Mouse (Mus musculus) lung, embryonic 14.5 days (tissue): ENCODE measurements at regions not wholly inside any gene's neighbourhood (a gene's known extent, or its start where the extent isn't known, plus 50 kb on each side); places are given as distances from the start of the nearest gene placed in this dataset.

ENCODE experiments used
- ATAC-seq: fragments of 200-750 bp; cut with Nextera tagmentation; 2 replicates; pipeline ENCODE4 v1.8.0; 2017; ENCODE audit warnings: mild to moderate bottlenecking, moderate TSS enrichment, moderate library complexity; ENCODE audit not compliant: insufficient read depth
- DNase-seq: peaks from one replicate; pipeline ENCODE4 v3.0.0-alpha.2; 2015
- H3K27ac ChIP-seq: fragments of 300-500 bp; sonication (generic); 2 replicates; pipeline ENCODE4 v1.5.1; 2014; ENCODE audit warnings: low read depth, mild to moderate bottlenecking, moderate library complexity
- H3K27me3 ChIP-seq: fragments of 300-500 bp; sonication (generic); 2 replicates; pipeline ENCODE4 v1.6.1; 2014; ENCODE audit warnings: low read length, control low read depth; ENCODE audit not compliant: insufficient read depth
- H3K36me3 ChIP-seq: fragments of 300-500 bp; sonication (generic); 2 replicates; pipeline ENCODE4 v1.6.1; 2014; ENCODE audit warnings: control low read depth; ENCODE audit not compliant: insufficient read depth
- H3K4me1 ChIP-seq: fragments of 300-500 bp; sonication (generic); 2 replicates; pipeline ENCODE4 v1.6.1; 2014; ENCODE audit warnings: antibody characterized with exemption, control low read depth; ENCODE audit not compliant: insufficient read depth
- H3K4me2 ChIP-seq: fragments of 300-500 bp; sonication (generic); 2 replicates; pipeline ENCODE4 v1.6.1; 2014; ENCODE audit warnings: mild to moderate bottlenecking
- H3K4me3 ChIP-seq: fragments of 300-500 bp; sonication (generic); 2 replicates; pipeline ENCODE4 v1.5.1; 2014; ENCODE audit warnings: low read depth, low read length
- H3K9ac ChIP-seq: fragments of 300-500 bp; sonication (generic); 2 replicates; pipeline ENCODE4 v1.6.1; 2014
- H3K9me3 ChIP-seq: fragments of 300-500 bp; sonication (generic); 2 replicates; pipeline ENCODE4 v1.6.1; 2016; ENCODE audit warnings: low read depth, low read length, control low read depth
- CTCF ChIP-seq: IDR thresholded peaks from 2 replicates; pipeline ENCODE4 v1.5.1; 2016; ENCODE audit warnings: antibody characterized with exemption, low read depth
- WGBS: fragments of 180-500 bp; shearing (Covaris S2); extraction: QIAGEN DNeasy Blood & Tissue Kit; methylation state at CpG from one replicate; pipeline ENCODE4 v1.1.7; 2014; 5-methylcytosine and 5-hydroxymethylcytosine counted together

DNA sequence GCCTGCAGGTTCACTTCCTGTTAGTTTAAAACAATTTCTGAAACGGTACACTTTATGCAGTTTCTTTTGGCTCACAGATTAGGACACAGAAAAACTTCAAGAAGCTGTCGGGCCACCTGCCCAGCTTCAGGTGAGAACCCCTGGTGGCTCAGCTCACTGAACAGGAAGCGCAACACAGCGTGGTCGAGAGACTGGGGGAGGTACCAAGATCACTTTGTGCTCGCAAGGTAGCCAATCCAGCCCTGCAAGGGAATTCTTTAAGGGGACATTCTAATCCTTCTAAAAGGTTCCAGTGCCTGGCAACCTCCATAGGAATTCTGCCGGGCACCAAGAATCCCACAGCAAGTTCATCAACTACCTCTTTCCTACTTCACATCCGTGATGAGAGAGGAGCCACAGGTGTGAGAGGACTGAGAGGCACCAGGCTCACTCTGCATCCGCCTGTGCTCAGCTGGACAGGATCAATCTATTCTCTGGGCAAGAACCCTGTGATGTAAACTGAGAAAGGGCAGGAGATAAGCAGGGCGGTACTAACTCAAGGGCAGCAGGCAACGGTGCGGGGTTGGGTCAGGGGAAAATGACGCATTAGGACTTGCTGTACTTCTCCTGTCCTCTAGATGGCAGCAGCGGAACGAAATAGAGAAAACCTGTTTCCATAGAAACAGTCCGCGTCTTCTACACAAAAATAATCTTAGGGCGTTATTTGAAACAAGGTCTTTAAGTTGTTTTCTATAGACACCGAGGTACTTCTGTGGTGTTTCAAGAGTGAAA is 63.7 kb upstream of the Fxr1 start:
- Histone ChIP-seq H3K36me3 (no peaks in the 10 kb centered on the region), H3K4me2 (peak overlapping the region; percentile 51), H3K9ac (no peak overlapping the region), H3K9me3 (no peaks in the 10 kb centered on the region), H3K4me3 (no peak overlapping the region), H3K27ac (no peak overlapping the region), H3K4me1 (no peaks in the 10 kb centered on the region), H3K27me3 (0 out of 2 replicates have a peak, but pooled peaks cover 9% of the 10 kb centered on the region)
- peak; percentile 88 for TF ChIP-seq CTCF
- peak; percentile 80 for ATAC-seq
- WGBS: 2% methylated on average over 19 of the region's 19 CpGs
- peak; percentile 90 for DNase-seq

- H3K27ac ChIP-seq: no peak overlapping the region
Observed at GRCm38 (mm10) chr3:33956625-33957023, 63.1 kb upstream of the Fxr1 start.

DNA sequence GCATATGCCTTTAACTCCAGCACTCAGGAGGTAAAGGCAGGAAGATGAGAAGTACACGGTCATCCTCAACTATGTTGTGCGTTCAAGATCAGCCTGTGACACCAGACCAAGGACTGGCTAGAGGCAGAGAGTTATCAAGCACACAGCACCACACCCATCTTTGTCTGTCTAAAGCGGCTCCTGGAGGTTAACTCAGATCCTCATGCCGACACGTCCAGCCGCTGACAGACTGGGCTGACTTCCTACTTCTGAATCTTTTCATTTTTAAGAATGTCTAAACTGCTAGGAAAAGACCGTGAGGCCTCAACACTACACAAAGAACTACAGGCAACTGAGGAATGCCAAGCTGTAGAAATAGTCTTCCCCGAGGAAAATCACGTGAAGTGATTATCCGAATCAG is 62.1 kb upstream of the Fxr1 start:
- Histone ChIP-seq H3K4me2 (no peak overlapping the region), H3K27ac (no peak overlapping the region), H3K36me3 (no peaks in the 10 kb centered on the region), H3K9me3 (no peaks in the 10 kb centered on the region), H3K9ac (no peak overlapping the region), H3K27me3 (0 out of 2 replicates have a peak, but pooled peaks cover 9% of the 10 kb centered on the region), H3K4me1 (no peaks in the 10 kb centered on the region), H3K4me3 (no peak overlapping the region)
- WGBS: 76% methylated on average over 10 of the region's 10 CpGs
- TF ChIP-seq CTCF: no peak
- DNase-seq (no peak), ATAC-seq (no peak)

More at GRCm38 (mm10) chr3:33956625-33957023, 63.1 kb upstream of the Fxr1 start:
- no peaks in the 10 kb centered on the region for H3K4me1 ChIP-seq
- H3K36me3 ChIP-seq: no peaks in the 10 kb centered on the region
- 0 out of 2 replicates have a peak, but pooled peaks cover 9% of the 10 kb centered on the region for H3K27me3 ChIP-seq
- no peak overlapping the region for H3K4me3 ChIP-seq
- no peak overlapping the region for H3K4me2 ChIP-seq
- no peak for ATAC-seq
- no peak overlapping the region for H3K9ac ChIP-seq
- no peak for TF ChIP-seq CTCF
- H3K9me3 ChIP-seq: no peaks in the 10 kb centered on the region
- DNase-seq: no peak
- WGBS: 31% methylated on average over 3 of the region's 3 CpGs

DNA sequence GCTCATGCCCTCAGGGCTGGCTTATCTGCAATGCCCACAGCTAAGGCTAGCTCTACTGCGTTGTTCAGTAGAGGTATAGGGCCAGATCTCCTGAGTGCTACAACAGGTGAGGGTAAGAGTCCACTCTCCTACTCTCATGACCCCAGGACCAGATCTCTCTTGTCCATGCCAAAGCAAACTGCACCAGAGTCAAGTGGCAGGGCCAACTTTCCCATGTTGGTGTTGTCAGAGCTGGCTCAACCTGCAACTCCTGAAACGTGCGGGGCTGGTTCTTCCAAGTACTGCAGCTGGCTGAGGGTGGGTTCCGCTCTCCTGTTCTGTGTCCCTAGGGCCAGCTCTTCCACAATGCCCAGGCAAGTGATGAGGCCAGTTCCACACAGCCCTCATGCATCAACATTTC is 61.5 kb upstream of the Fxr1 start:
- Histone ChIP-seq H3K27me3 (0 out of 2 replicates have a peak, but pooled peaks cover 9% of the 10 kb centered on the region), H3K9ac (no peak overlapping the region), H3K4me3 (no peak overlapping the region), H3K36me3 (no peaks in the 10 kb centered on the region), H3K9me3 (no peaks in the 10 kb centered on the region), H3K4me2 (no peak overlapping the region), H3K4me1 (no peaks in the 10 kb centered on the region), H3K27ac (no peak overlapping the region)
- ATAC-seq: no peak
- no peak for DNase-seq
- 71% methylated on average over 4 of the region's 4 CpGs for WGBS
- TF ChIP-seq CTCF: no peak

GRCm38 (mm10) chr3:33960211-33960610 is 59.5 kb upstream of the Fxr1 start:
- Histone ChIP-seq H3K9ac (no peak overlapping the region), H3K4me2 (no peak overlapping the region), H3K4me1 (no peaks in the 10 kb centered on the region), H3K27ac (no peak overlapping the region), H3K4me3 (no peak overlapping the region), H3K36me3 (no peaks in the 10 kb centered on the region), H3K9me3 (no peaks in the 10 kb centered on the region), H3K27me3 (0 out of 2 replicates have a peak, but pooled peaks cover 8% of the 10 kb centered on the region)
- TF ChIP-seq CTCF: no peak
- DNase-seq (no peak), ATAC-seq (no peak)
- 46% methylated on average over 6 of the region's 6 CpGs for WGBS

DNA sequence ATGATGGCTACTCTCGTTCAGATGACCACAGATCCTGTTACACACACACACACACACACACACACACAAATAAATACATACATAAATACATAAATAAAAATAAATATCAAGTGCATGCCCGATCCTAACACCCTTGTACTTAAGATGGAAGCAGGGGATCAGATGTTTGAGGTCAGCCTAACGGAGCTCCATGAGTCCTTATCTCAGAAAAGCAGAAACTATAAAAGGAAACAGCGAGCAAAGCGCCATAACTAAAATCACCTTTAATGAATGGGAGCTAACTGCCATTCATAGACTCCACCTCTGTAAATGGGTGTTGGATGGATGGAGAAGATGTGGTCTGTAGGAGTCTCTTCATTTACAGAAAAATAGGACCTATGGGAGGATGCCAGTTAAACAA is 56.8 kb upstream of the Fxr1 start:
- H3K4me1 ChIP-seq: no peaks in the 10 kb centered on the region
- no peak overlapping the region for H3K4me2 ChIP-seq
- WGBS: 69% methylated on average over 5 of the region's 5 CpGs
- H3K27ac ChIP-seq: no peak overlapping the region
- no peak for ATAC-seq
- TF ChIP-seq CTCF: no peak
- H3K9me3 ChIP-seq: no peaks in the 10 kb centered on the region
- no peaks in the 10 kb centered on the region for H3K27me3 ChIP-seq
- DNase-seq: no peak
- H3K36me3 ChIP-seq: no peaks in the 10 kb centered on the region
- H3K9ac ChIP-seq: no peak overlapping the region
- no peak overlapping the region for H3K4me3 ChIP-seq

DNA sequence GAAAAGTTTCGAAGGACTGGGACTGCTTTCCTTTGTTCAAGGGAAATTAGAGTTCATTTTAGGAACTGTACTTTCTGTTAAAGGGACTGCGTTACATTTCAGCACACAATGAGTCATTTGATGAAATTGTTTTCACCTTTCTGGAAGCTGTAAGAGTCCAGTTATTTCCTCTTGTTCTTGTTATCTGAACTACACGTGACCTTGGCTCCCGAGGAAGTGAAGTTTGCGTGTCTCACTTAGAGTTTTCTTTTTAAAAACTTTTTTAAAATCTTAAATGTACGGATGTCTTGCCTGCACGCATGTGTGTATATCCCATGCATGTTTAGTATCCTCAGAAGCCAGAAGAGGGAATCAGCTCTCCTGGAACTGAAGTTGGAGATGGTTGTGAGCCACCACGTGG is 52.6 kb upstream of the Fxr1 start:
- H3K4me3 ChIP-seq: no peak overlapping the region
- TF ChIP-seq CTCF: no peak
- H3K27me3 ChIP-seq: no peaks in the 10 kb centered on the region
- H3K36me3 ChIP-seq: no peaks in the 10 kb centered on the region
- no peaks in the 10 kb centered on the region for H3K9me3 ChIP-seq
- H3K4me2 ChIP-seq: no peak overlapping the region
- ATAC-seq: no peak
- H3K27ac ChIP-seq: no peak overlapping the region
- WGBS: 55% methylated on average over 8 of the region's 8 CpGs
- DNase-seq: no peak
- no peaks in the 10 kb centered on the region for H3K4me1 ChIP-seq
- H3K9ac ChIP-seq: no peak overlapping the region
